Mouse (Mus musculus) CH12.LX (cell line): ENCODE measurements around the gene Alg5.

ENCODE experiments used
- CTCF ChIP-seq, 2 experiments: IDR thresholded peaks in 1 of 2; conservative IDR thresholded peaks in 1 of 2; 2 replicates each; pipeline ENCODE4 v1.5.1; 2011 to 2012; ENCODE audit warnings: low read depth in 2 of 2, low read length in 2 of 2, improper control_type of control experiment in 1 of 2, inconsistent platforms in 1 of 2, mild to moderate bottlenecking in 1 of 2, moderate library complexity in 1 of 2
- MEF2A ChIP-seq: IDR thresholded peaks from 2 replicates; pipeline ENCODE4 v1.6.1; 2014; ENCODE audit warnings: low read depth, mild to moderate bottlenecking, inconsistent platforms, low read length, improper control_type of control experiment, borderline replicate concordance
- TCF12 ChIP-seq: IDR thresholded peaks from 2 replicates; pipeline ENCODE4 v1.6.1; 2014; ENCODE audit warnings: low read depth, mild to moderate bottlenecking, inconsistent platforms, low read length, improper control_type of control experiment
- ZC3H11A ChIP-seq: IDR thresholded peaks from 2 replicates; pipeline ENCODE4 v1.6.1; 2012; ENCODE audit warnings: low read depth, mild to moderate bottlenecking, inconsistent platforms, low read length, improper control_type of control experiment

DNA sequence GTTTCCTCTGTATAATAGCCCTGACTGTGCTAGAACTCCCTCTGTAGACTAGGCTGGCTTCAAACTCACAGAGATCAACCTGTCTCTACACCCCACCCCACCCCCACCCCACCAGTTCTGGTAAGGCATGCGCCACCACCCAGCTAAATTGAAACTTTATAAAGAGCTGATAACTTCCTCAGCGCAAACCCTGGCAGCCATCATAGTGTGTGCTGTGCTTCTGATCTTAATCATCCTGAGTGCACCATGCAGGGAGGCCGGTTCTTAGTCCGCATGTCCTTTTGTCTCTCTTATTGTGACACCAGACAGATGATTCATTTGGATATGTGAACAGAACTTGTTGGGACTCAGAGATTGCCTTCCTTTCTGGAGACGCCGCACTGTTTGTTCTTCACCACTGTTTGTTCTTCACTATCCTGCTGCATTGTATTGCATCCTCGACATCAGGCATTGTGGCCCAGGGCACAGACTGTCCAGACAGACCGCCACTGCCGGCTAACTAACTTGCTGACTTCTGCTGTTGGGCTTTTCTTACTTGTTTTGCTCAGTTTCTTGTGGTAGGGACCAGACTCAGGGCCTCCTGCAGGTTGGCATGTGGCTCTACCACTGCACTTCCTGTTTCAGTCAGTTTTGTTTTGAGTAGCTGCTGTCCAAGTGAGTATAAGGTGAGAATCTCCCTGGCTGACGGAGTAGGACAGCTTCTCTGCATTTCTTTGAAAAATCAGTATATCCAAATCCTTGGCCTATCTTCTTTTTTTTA is 11.4 kb upstream of the Alg5 start:
- TF ChIP-seq TCF12 = peak; percentile 68
- peak; percentile 55; the same call in 1 of the 2 replicates for TF ChIP-seq MEF2A
- no peak for TF ChIP-seq ZC3H11A
- TF ChIP-seq CTCF (conservative IDR thresholded peaks at IDR 0.05 in 1 of 2, IDR thresholded peaks at IDR 0.05 in 1 of 2; ENCODE audit: low read depth in 2 of 2, low read length in 2 of 2) = peak in 1 of 2 experiments; percentile 20; a peak in 1 of 4 replicates
